Mouse (Mus musculus) embryonic fibroblast, embryonic 13.5 days (primary cell): ENCODE results near the gene Fzr1. TPM values are rescaled to one million over a fixed set of nuclear protein-coding genes. Genes with fewer than 3 reads are reported as not detected.

Experiments
- H3K27ac ChIP-seq: 2 replicates; pipeline ENCODE4 v1.5.1; 2012; ENCODE audit warnings: low read length, control low read depth, inconsistent platforms; ENCODE audit not compliant: insufficient read depth
- H3K4me1 ChIP-seq: 2 replicates; pipeline ENCODE4 v1.6.1; 2011; ENCODE audit warnings: low read length; ENCODE audit not compliant: control insufficient read depth, insufficient read depth
- H3K4me3 ChIP-seq: 2 replicates; pipeline ENCODE4 v1.5.1; 2011; ENCODE audit warnings: mild to moderate bottlenecking, control low read depth, low read length; ENCODE audit not compliant: insufficient read depth
- CTCF ChIP-seq: IDR thresholded peaks from 2 replicates; pipeline ENCODE4 v1.5.1; 2011; ENCODE audit warnings: mild to moderate bottlenecking, control low read depth, low read length, moderate library complexity, borderline replicate concordance; ENCODE audit not compliant: insufficient read depth
- POLR2A ChIP-seq: IDR thresholded peaks from 2 replicates; pipeline ENCODE4 v1.6.1; 2011; ENCODE audit warnings: low read depth, mild to moderate bottlenecking, control low read depth, low read length, moderate library complexity
- polyA plus RNA-seq: library from polyadenylated mRNA; stranded (reverse); fragments of >200 nt; gene quantifications from 2 replicates; pipeline ENCODE4 v1.2.4, GENCODE M21; 2011; ENCODE audit warnings: low read depth; ENCODE audit not compliant: missing spikeins, insufficient read length

Fzr1 gene
- polyA plus RNA-seq, 1 experiment: 26.7 TPM

DNA sequence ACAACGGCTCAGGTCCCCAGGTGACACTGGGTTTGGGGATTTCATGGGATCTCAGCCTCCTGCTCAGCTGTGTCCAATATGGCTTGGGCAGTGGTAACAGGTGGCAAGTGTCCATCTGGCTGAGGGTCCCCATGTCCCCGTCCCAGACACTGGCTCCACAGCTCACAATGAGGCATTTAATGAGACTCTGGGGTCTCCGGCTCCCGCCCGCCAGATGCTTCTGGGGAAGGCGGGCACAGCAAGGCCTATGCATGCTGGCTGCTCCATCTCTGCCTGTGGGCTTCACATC lies 11.2 kb downstream of the Fzr1 start:
- H3K4me1 ChIP-seq: no peaks in the 10 kb centered on the region
- no peak overlapping the region for H3K27ac ChIP-seq
- TF ChIP-seq POLR2A (no peak), CTCF (no peak)
- no peak overlapping the region for H3K4me3 ChIP-seq

DNA sequence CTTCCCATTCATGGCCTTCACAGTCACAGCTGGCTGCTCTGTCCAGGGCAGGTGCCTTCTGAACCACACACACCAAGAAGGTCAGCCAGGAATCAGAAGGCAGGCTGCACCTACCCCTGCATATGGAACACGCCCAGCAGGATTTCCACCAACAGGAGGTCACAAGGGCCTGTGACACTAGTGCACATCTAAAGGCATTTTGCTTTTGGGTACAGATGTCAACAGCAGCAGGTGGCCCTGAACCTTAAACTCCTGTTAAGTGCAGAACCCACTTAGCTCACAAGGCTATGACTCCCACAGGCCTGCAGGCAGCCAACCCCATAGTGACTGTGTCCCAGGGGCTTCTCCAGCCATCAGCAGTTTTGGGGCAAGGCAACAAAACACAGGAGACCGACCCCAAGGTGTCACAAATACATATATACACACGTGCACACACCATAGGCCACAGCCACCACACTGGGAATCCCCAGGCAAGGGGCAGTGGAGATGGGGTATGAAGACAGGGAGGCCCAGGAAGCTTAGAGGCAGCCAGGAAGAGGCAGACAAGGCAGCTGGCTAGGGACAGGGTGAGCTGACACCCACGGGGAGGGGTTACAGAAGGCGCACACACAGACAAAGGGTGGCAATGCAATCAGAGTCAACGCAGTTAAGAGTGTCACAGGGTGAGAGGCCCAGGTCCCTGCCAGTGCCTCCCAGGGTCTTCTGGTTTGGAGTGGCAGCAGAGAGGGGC lies 11.7 kb downstream of the Fzr1 start:
- Histone ChIP-seq H3K4me1 (no peaks in the 10 kb centered on the region), H3K4me3 (no peak overlapping the region), H3K27ac (no peak overlapping the region)
- 0 out of 2 replicates have a peak, but pooled peaks have one; percentile 30 for TF ChIP-seq POLR2A
- no peak for TF ChIP-seq CTCF

DNA sequence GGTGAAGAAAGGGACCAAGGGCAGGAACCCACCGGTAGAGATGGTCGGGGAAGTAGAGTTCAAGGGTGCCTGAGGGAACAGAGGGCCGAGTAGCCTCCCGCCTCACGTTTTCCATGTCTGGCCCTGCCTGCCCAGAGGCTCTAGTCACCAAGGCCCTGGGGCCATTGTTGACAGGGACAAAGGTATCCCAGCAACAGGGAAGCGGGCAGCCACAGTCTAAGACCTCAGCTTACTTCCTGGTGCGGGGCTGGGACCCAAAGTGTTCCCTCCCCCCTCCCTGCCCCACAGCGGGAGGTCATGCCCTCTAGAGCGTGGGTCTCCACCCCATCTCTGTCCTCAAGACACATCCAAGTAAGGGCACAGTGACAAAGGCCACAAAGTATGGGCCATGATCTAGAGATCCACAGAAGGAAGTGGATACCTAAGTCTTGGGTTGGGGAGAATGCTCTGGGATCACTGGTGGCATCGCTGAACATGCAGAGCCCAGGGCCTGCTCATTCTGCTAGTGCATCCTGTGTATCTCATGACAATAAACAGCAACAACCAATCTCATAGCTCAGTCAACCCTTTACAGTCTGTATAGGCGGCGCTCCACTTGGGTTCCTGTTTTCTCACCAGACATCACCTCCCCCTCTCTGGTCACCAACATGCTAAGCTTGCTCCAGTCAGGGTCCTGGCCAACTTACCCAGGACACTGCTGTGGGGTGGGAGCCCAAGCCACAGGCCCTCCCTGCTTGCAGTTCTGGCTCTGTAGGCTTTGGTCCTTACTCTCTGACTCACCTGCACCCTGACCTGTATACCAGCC lies 12.4 kb downstream of the Fzr1 start, which contains the start of gene 4930404N11Rik:
Gene 4930404N11Rik, minus strand, starts transcription at position 145 of the 805 bp plus-strand sequence.
- no peak within 1 kb of the TSS for H3K4me3 ChIP-seq
- no peaks in the 10 kb centered on the region for H3K4me1 ChIP-seq
- peak; percentile 18 for TF ChIP-seq POLR2A
- no peak for TF ChIP-seq CTCF
- H3K27ac ChIP-seq: no peak within 1 kb of the TSS

DNA sequence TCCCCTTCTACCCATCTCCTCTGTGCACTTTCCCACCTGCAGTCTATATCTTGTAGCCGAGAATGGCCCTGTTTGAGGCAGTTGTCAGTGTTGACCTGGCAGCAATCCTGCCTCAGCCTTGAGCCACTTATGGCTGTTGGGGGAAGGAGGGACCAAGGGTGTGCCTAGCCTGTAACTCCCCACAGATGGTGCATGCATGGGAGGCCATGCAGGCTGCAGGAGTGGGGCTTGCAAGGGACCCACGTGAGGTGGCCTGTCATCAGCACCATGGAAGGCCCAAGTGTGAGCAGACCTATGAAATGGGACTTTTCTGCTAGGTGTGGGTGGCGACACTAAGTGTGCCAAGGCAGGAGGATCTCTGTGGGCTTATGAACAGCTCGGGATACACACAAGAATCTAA lies 13.2 kb downstream of the Fzr1 start:
- H3K4me3 ChIP-seq: no peak overlapping the region
- no peaks in the 10 kb centered on the region for H3K4me1 ChIP-seq
- no peak overlapping the region for H3K27ac ChIP-seq
- TF ChIP-seq POLR2A (peak; percentile 39; the same call in 1 of the 2 replicates), CTCF (no peak)

DNA sequence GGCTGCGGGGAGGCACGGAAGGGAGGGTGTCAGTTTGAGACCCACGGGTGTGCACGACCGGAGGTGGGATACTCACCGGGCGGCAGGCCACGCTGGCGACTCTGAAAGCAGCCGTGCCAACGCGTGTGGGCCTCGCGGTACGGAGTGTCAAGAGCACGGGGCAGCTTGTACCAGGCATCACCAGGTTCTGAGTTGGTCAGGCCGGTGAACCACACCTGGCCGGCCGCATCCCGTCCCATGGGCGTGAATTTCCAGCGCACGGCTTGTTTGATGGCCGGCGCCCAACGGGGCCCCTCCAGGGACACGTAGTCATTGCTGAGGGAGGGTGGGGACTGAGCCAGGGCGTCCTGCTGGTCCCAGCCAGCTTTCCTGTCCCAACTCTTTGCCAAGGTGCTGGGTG lies 13.7 kb downstream of the Fzr1 start:
- Histone ChIP-seq H3K4me1 (no peaks in the 10 kb centered on the region), H3K27ac (no peak overlapping the region), H3K4me3 (no peak overlapping the region)
- TF ChIP-seq CTCF: no peak
- no peak for TF ChIP-seq POLR2A

DNA sequence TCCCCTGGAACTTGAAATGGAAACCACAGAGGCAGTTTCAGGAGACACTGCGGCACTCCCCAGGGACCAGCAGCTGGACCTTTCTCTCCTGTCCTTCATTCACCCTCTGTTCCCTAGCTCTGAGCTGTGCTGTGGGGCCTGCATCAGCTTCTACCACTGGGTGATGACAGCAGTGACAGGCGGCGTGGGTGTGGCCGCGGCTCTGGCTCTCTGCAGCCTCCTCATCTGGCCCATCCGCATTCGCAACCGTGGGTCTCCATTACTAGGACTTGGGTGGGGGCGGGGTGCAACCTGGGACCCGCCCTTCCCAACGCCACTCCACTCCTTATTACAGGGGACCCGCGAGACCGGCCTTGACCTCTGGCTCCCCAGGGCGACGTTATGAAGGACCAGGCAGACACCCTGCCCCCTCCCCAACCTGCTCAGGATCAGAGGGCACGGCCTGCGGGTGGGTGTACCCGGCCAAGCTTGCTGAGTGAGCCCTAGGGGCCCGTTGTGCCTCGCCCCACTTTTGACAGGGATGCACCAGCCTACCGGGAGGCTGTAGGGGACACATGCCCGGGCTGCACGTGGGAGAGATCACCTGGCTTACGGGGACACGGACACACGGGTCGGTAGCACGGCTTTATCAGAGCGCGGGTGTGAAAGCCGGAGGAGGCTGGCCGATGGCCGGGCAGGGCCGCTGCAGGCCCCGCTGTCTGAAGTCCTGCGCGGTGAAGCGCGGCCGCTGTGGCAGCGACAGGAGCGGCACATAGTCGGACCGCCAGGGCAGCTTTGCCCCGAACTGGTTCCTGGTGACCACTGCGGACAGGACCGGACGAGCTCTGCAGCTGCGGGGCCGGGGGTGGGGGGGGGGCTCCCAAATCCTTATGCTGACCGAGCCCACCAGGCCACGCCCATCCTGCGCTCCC lies 14.6 kb downstream of the Fzr1 start:
- TF ChIP-seq CTCF (no peak), POLR2A (no peak)
- Histone ChIP-seq H3K27ac (no peak overlapping the region), H3K4me3 (no peak overlapping the region), H3K4me1 (no peaks in the 10 kb centered on the region)

DNA sequence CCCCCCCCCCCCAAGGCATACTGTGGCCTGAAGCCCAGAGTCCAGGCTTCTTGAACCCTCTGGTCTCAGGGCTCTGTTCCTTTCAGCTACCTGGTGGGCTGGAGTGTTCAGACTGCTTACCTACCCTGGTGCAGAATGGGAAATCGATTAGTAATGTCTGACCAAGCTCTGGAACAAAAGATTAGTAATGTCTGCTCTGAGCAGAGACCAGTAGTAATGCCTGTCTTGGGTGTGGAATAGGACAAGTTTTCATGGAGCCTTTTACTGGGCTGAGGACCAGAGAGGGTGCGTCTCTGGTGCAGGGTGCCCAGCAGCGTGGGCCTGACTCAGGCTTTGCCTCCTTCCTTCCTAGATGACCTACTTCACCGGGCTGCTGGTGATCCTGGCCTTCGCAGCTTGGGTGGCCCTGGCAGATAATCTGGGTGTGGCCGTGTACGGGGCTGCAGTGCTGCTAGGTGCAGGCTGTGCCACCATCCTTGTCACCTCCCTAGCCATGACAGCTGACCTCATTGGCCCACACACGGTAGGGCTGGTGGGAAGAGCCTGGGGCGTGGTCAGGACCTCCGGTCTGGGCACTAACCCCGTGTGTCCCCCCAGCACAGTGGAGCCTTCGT lies 15.9 kb downstream of the Fzr1 start:
- Histone ChIP-seq H3K4me3 (no peak overlapping the region), H3K27ac (no peak overlapping the region), H3K4me1 (no peaks in the 10 kb centered on the region)
- TF ChIP-seq CTCF: no peak
- TF ChIP-seq POLR2A: no peak

DNA sequence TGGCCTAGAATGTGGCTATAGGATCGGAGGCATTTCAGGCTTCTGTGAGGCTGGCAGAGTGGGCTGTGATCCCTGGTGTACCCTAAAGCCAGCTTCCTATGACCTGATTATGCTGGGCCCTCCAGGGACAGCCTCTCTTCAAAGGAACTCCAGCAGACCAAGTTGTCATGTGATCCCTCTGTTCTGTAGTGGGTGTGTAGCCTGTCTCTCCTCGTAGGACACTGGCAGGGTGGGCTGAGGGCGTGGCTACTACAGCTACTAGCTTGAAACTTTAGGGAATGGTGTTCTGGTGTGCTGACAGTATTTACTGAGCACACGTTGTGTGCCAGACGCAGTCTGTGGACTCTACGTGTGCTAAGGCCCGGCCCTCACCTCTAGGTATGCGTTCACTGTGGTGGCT lies 17.6 kb downstream of the Fzr1 start:
- H3K4me1 ChIP-seq: 0 out of 2 replicates have a peak, but pooled peaks cover 2% of the 10 kb centered on the region
- TF ChIP-seq CTCF (no peak), POLR2A (no peak)
- H3K27ac ChIP-seq: no peak overlapping the region
- no peak overlapping the region for H3K4me3 ChIP-seq

DNA sequence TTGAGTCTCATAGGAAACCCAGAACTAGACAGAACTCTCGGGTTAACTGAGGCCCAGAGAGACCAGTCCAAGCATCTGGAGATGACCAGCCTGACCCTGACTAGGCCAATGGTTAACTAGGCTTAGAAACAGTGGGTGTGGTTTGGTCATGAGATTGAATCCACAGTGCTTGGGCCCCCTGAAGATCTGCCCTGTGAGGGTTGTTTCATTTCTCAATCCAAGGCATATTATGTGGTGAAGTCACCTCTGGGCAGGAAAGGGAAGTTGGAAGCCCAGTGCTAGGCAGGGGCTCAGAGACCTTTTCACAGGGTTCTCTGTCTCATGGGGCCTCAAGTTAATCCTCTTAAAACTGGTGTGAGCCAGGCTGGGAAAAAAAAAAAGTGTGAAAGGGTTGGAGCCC lies 19.5 kb downstream of the Fzr1 start:
- H3K27ac ChIP-seq: no peak overlapping the region
- no peak for TF ChIP-seq POLR2A
- TF ChIP-seq CTCF: no peak
- no peak overlapping the region for H3K4me3 ChIP-seq
- H3K4me1 ChIP-seq: 0 out of 2 replicates have a peak, but pooled peaks cover 2% of the 10 kb centered on the region
